Mouse (Mus musculus): ENCODE results near the gene Slco1c1. TPM values are rescaled to one million over a fixed set of nuclear protein-coding genes. Genes with fewer than 3 reads are reported as not detected.
A peak's percentile ranks its signal among the peaks of the same experiment; 100 is the strongest.

Gene Slco1c1
- 0.20 and 0.36 TPM in 2 replicates for polyA plus RNA-seq (2015; fragmentation: Nextera tagmentation; extraction: Ambion mirVana)

GRCm38 (mm10) chr6:141523747-141524640 is at the start of gene Slco1c1:
Slco1c1 (plus strand) TSS chr6:141524368.
- Histone ChIP-seq H3K9me3 (no peaks in the 10 kb centered on the region), H3K9ac (no peak within 1 kb of the TSS), H3K27me3 (no peaks in the 10 kb centered on the region), H3K4me2 (no peak within 1 kb of the TSS), H3K27ac (no peak within 1 kb of the TSS), H3K36me3 (no peaks in the 10 kb centered on the region), H3K4me3 (no peak within 1 kb of the TSS), H3K4me1 (no peaks in the 10 kb centered on the region)
- no peak for ATAC-seq (ENCODE audit: insufficient number of reproducible peaks, low FRiP score, low TSS enrichment, low read depth)
- 40% methylated on average over 2 of the region's 2 CpGs for WGBS

GRCm38 (mm10) chr6:141474696-141475095 is 49.5 kb upstream of the Slco1c1 start:
- Histone ChIP-seq H3K4me3 (no peak overlapping the region), H3K27me3 (no peaks in the 10 kb centered on the region), H3K4me2 (no peak overlapping the region), H3K4me1 (0 out of 2 replicates have a peak, but pooled peaks cover 2% of the 10 kb centered on the region), H3K27ac (no peak overlapping the region), H3K9me3 (no peaks in the 10 kb centered on the region), H3K9ac (no peak overlapping the region), H3K36me3 (no peaks in the 10 kb centered on the region)
- WGBS: 32% methylated on average over 3 of the region's 3 CpGs
- no peak for ATAC-seq (ENCODE audit: insufficient number of reproducible peaks, low FRiP score, low TSS enrichment, low read depth)

GRCm38 (mm10) chr6:141485302-141486021 is 38.7 kb upstream of the Slco1c1 start:
- no peak overlapping the region for H3K27ac ChIP-seq
- H3K9me3 ChIP-seq: no peaks in the 10 kb centered on the region
- H3K9ac ChIP-seq: no peak overlapping the region
- H3K36me3 ChIP-seq: peaks cover 2% of the 10 kb centered on the region; the same call in 1 of the 2 replicates
- H3K4me1 ChIP-seq: no peaks in the 10 kb centered on the region
- H3K4me2 ChIP-seq: no peak overlapping the region
- H3K4me3 ChIP-seq: no peak overlapping the region
- H3K27me3 ChIP-seq: no peaks in the 10 kb centered on the region
- WGBS: 53% methylated on average over 10 of the region's 10 CpGs
- no peak for ATAC-seq (ENCODE audit: insufficient number of reproducible peaks, low FRiP score, low TSS enrichment, low read depth)

GRCm38 (mm10) chr6:141487266-141487665 is 36.9 kb upstream of the Slco1c1 start:
- Histone ChIP-seq H3K27me3 (no peaks in the 10 kb centered on the region), H3K4me1 (no peaks in the 10 kb centered on the region), H3K36me3 (peaks cover 6% of the 10 kb centered on the region; the same call in 1 of the 2 replicates), H3K9me3 (no peaks in the 10 kb centered on the region), H3K4me2 (no peak overlapping the region), H3K27ac (no peak overlapping the region), H3K9ac (no peak overlapping the region), H3K4me3 (no peak overlapping the region)
- ATAC-seq (ENCODE audit: insufficient number of reproducible peaks, low FRiP score, low TSS enrichment, low read depth): no peak
- WGBS: 69% methylated on average over 7 of the region's 7 CpGs

- Histone ChIP-seq H3K4me1 (no peaks in the 10 kb centered on the region), H3K36me3 (peaks cover 6% of the 10 kb centered on the region; the same call in 1 of the 2 replicates), H3K27me3 (no peaks in the 10 kb centered on the region), H3K4me3 (no peak overlapping the region), H3K27ac (no peak overlapping the region), H3K9ac (no peak overlapping the region), H3K9me3 (no peaks in the 10 kb centered on the region), H3K4me2 (no peak overlapping the region)
- no peak for ATAC-seq (ENCODE audit: insufficient number of reproducible peaks, low FRiP score, low TSS enrichment, low read depth)
- WGBS: 15% methylated on average over 11 of the region's 11 CpGs
Observed at GRCm38 (mm10) chr6:141488619-141489018, 35.5 kb upstream of the Slco1c1 start.

DNA sequence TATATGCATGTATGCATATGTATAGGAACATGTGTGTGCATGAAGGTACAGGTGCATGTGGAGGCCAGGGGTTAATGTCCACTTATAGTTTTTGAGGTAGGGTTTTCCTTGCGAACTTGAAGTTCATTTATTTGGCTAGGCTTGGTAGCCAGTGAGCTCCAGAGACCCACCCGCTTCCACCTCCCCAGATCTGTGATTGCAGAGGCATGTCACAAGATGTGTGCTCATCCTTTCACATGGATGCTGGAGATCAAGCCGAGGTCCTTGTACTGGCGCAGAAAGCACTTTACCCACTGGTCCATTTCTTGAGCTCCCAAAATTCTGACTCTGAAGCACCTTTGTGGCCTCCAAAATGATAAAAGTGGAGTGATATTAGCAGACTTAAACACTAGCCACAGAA is 29.3 kb upstream of the Slco1c1 start:
- Histone ChIP-seq H3K9ac (no peak overlapping the region), H3K4me1 (peaks cover 11% of the 10 kb centered on the region), H3K4me2 (no peak overlapping the region), H3K9me3 (no peaks in the 10 kb centered on the region), H3K27me3 (no peaks in the 10 kb centered on the region), H3K36me3 (peaks cover 18% of the 10 kb centered on the region; the same call in 1 of the 2 replicates), H3K4me3 (no peak overlapping the region), H3K27ac (no peak overlapping the region)
- 79% methylated on average over 4 of the region's 4 CpGs for WGBS
- no peak for ATAC-seq (ENCODE audit: insufficient number of reproducible peaks, low FRiP score, low TSS enrichment, low read depth)

DNA sequence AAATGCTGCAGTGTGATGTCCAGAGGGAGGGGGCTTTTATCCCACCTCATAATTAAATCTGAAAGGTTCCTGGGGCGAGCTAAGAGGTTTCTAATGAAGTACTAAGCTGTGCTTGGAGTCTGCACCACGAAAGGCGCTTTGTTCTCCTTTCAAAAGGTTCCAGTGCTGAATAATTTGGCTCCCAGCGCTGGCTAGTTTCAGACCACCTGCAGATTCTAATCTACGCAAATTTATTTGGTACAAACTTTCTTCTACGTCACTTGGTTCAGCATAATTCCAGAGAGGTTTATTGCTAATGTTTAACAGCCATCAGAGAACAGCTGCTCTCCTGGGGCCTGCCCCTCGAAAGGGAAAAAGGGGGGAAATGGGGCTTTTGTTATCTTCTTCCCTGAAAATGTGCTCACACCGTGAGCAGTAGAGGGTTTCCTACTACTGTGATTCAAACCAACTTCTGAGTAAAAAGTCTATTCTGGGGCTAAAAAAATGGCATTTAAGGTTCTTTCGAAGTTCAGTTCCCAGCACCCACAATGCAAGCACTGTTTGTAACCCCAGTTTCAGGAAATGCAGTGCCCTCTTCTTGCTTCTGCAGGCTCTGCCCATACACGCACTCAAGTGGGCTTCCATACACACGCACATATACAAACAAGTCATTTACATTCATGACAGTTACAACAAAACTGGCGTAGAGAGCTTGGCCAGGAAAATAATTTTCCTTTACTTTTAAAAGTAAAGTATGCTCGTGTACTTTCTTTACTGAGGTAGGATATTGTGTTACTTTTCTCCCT is 28.3 kb upstream of the Slco1c1 start:
- H3K27ac ChIP-seq: no peak overlapping the region
- H3K4me1 ChIP-seq: peaks cover 11% of the 10 kb centered on the region
- H3K36me3 ChIP-seq: peaks cover 19% of the 10 kb centered on the region; the same call in 1 of the 2 replicates
- no peak overlapping the region for H3K9ac ChIP-seq
- ATAC-seq (ENCODE audit: insufficient number of reproducible peaks, low FRiP score, low TSS enrichment, low read depth): 0 out of 2 replicates have a peak, but pooled peaks have one; percentile 19
- H3K27me3 ChIP-seq: no peaks in the 10 kb centered on the region
- no peak overlapping the region for H3K4me2 ChIP-seq
- H3K9me3 ChIP-seq: no peaks in the 10 kb centered on the region
- no peak overlapping the region for H3K4me3 ChIP-seq
- WGBS: 18% methylated on average over 13 of the region's 13 CpGs

- Histone ChIP-seq H3K4me3 (no peak overlapping the region), H3K4me1 (peaks cover 11% of the 10 kb centered on the region), H3K27me3 (no peaks in the 10 kb centered on the region), H3K27ac (no peak overlapping the region), H3K36me3 (peaks cover 13% of the 10 kb centered on the region; the same call in 1 of the 2 replicates), H3K9ac (no peak overlapping the region), H3K9me3 (no peaks in the 10 kb centered on the region), H3K4me2 (no peak overlapping the region)
- ATAC-seq (ENCODE audit: insufficient number of reproducible peaks, low FRiP score, low TSS enrichment, low read depth): no peak
Observed at GRCm38 (mm10) chr6:141499511-141499910, 24.7 kb upstream of the Slco1c1 start.

GRCm38 (mm10) chr6:141501171-141501570 is 23.0 kb upstream of the Slco1c1 start:
- WGBS: 69% methylated on average over 3 of the region's 3 CpGs
- Histone ChIP-seq H3K9me3 (no peaks in the 10 kb centered on the region), H3K4me3 (no peak overlapping the region), H3K36me3 (peaks cover 13% of the 10 kb centered on the region; the same call in 1 of the 2 replicates), H3K27me3 (no peaks in the 10 kb centered on the region), H3K4me1 (0 out of 2 replicates have a peak, but pooled peaks cover 2% of the 10 kb centered on the region), H3K9ac (no peak overlapping the region), H3K4me2 (no peak overlapping the region), H3K27ac (no peak overlapping the region)
- ATAC-seq (ENCODE audit: insufficient number of reproducible peaks, low FRiP score, low TSS enrichment, low read depth): no peak

DNA sequence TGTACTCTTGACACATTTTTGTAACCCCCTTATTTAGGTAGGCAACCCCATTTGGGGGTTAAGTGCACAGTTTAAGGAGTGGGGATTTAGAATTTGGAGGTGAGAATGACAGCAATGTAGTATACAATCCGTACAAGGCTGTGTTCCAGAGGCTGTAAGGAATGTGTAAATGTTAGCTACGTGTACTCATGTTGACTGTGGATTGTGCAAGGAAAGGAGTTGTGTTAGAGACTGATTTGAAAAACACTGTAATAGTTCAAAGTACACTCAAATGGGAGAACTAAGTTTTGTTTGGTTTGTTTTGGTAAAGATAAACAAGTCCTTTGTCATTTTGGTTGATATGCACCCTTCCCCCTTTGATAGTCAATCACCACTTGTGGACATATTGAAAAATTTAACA is 1.6 kb upstream of the Slco1c1 start:
- Histone ChIP-seq H3K36me3 (no peaks in the 10 kb centered on the region), H3K27ac (no peak overlapping the region), H3K9me3 (no peaks in the 10 kb centered on the region), H3K9ac (no peak overlapping the region), H3K27me3 (no peaks in the 10 kb centered on the region), H3K4me2 (no peak overlapping the region), H3K4me3 (no peak overlapping the region), H3K4me1 (no peaks in the 10 kb centered on the region)
- ATAC-seq (ENCODE audit: insufficient number of reproducible peaks, low FRiP score, low TSS enrichment, low read depth): no peak
- 86% methylated on average over 2 of the region's 2 CpGs for WGBS

DNA sequence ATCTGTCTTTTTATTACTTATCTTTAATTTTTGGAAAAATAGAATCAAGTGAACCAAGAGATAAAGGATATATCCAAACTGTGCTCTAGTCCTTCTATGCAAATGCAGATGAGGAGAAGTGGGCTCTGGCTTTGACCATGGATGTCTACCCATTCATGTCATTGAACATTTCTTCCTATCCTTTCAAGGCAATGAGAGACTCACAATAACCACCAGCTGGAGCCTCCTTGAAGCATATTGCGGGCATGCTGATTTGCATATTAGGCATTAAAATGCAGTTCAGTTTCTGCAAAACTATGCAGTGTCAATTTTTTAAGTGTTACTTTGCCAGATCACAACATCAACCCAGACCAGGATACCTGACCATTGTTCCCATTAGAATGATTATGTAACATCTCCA is 1.6 kb downstream of the Slco1c1 start:
- Histone ChIP-seq H3K4me1 (no peaks in the 10 kb centered on the region), H3K9me3 (no peaks in the 10 kb centered on the region), H3K27ac (no peak overlapping the region), H3K36me3 (no peaks in the 10 kb centered on the region), H3K27me3 (no peaks in the 10 kb centered on the region), H3K4me2 (no peak overlapping the region), H3K4me3 (no peak overlapping the region), H3K9ac (no peak overlapping the region)
- ATAC-seq (ENCODE audit: insufficient number of reproducible peaks, low FRiP score, low TSS enrichment, low read depth): no peak
- WGBS: 91% methylated on average over 1 of the region's 1 CpGs

Measured in limb, embryonic 15.5 days (tissue).